Mouse (Mus musculus) heart, postnatal 0 days (tissue): ENCODE data around the gene Klrc2.
"Not testable (repeated sequence)": the region's sequence is repeated elsewhere in the genome, so short reads cannot be mapped to it uniquely, and the experiment has no call there.

Source experiments
- CTCF ChIP-seq: IDR thresholded peaks from 2 replicates; pipeline ENCODE4 v1.5.1; 2016; ENCODE audit warnings: antibody characterized with exemption, control low read depth, low read depth
- EP300 ChIP-seq: IDR thresholded peaks from 2 replicates; pipeline ENCODE4 v1.6.1; 2016; ENCODE audit warnings: antibody characterized with exemption, low read depth

GRCm38 (mm10) chr6:129661301-129661700 is 812 bp upstream of the Klrc2 start:
- TF ChIP-seq CTCF, EP300: not testable (repeated sequence)
